ENCODE assay signal across 13 mouse cellular contexts in genomic region chr10:42861446-42861845, GRCm38 (mm10). TPM values are rescaled to one million over a fixed set of nuclear protein-coding genes. Genes with fewer than 3 reads are reported as not detected.
DNase-seq lines count a peak whose midpoint lies in the region; ATAC-seq lines count a peak whose summit lies in the region.
"Had no signal": no experiment of that assay in that cellular context is flagged by ENCODE, and none has a peak within 500 bp of the region (broad histone marks: within the 10 kb centered on the region; RNA-seq: fewer than 3 reads in every experiment).

No protein-coding gene starts in this region.

- H3K9ac ChIP-seq in forebrain, embryonic 15.5 days (replicated peaks), result no peak overlapping the region
- no peak overlapping the region for H3K9ac ChIP-seq in neural tube, embryonic 13.5 days
- H3K9ac ChIP-seq: neural tube, embryonic 12.5 days had no signal

- peaks cover 53% of the 10 kb centered on the region for H3K4me1 ChIP-seq in forebrain, embryonic 15.5 days
- H3K4me1 ChIP-seq in forebrain, embryonic 10.5 days, result peaks cover 45% of the 10 kb centered on the region
- H3K4me1 ChIP-seq in neural tube, embryonic 13.5 days (replicated peaks), result peaks cover 51% of the 10 kb centered on the region

- H3K27me3 ChIP-seq in forebrain, embryonic 15.5 days, result peaks cover 8% of the 10 kb centered on the region; the same call in 1 of the 2 replicates
- H3K27me3 ChIP-seq in forebrain, embryonic 10.5 days (ENCODE audit: poor library complexity, severe bottlenecking), result peaks cover 93% of the 10 kb centered on the region
- peaks cover 18% of the 10 kb centered on the region for H3K27me3 ChIP-seq in neural tube, embryonic 13.5 days
- H3K27me3 ChIP-seq: neural tube, embryonic 12.5 days had no signal

- no peak for DNase-seq in forebrain, embryonic 10.5 days (ENCODE audit: extremely low spot score, low spot score)
- no peak for DNase-seq in neural tube, embryonic 10.5 days (ENCODE audit: extremely low spot score, low spot score)
- DNase-seq in induced T-regulatory cell, adult 2 months (ENCODE audit: low read depth), result peak; percentile 77
- peak; percentile 46 for DNase-seq in thymus, postnatal 25 days
- no peak for DNase-seq in right cerebral cortex, postnatal 4 days
- no peak for DNase-seq in left cerebral cortex, postnatal 14 days (ENCODE audit: low spot score in 2 of 2)
- DNase-seq: cerebellum, postnatal 36 days; kidney, postnatal 4 days; left cerebral cortex, postnatal 4 days had no signal

- H3K9me3 ChIP-seq in forebrain, embryonic 15.5 days, result no peaks in the 10 kb centered on the region
- H3K9me3 ChIP-seq in forebrain, embryonic 10.5 days, result peaks cover 5% of the 10 kb centered on the region; the same call in 1 of the 2 replicates
- no peaks in the 10 kb centered on the region for H3K9me3 ChIP-seq in neural tube, embryonic 13.5 days
- H3K9me3 ChIP-seq: neural tube, embryonic 12.5 days had no signal

- no peak overlapping the region for H3K4me3 ChIP-seq in forebrain, embryonic 15.5 days
- H3K4me3 ChIP-seq in forebrain, embryonic 10.5 days, result no peak overlapping the region
- no peak overlapping the region for H3K4me3 ChIP-seq in neural tube, embryonic 13.5 days
- H3K4me3 ChIP-seq: neural tube, embryonic 12.5 days had no signal

- H3K4me2 ChIP-seq in forebrain, embryonic 15.5 days (replicated peaks), result peak overlapping the region; percentile 24; the same call in 1 of the 2 replicates
- 0 out of 2 replicates have a peak overlapping the region, but pooled peaks have one; percentile 6 for H3K4me2 ChIP-seq in neural tube, embryonic 13.5 days

- intact Hi-C loops in left cerebral cortex, postnatal 14 days (cut with DNase I), result no loop called here

- no peak overlapping the region for H3K27ac ChIP-seq in forebrain, embryonic 15.5 days (replicated peaks)
- no peak overlapping the region for H3K27ac ChIP-seq in forebrain, embryonic 10.5 days
- no peak overlapping the region for H3K27ac ChIP-seq in neural tube, embryonic 13.5 days (replicated peaks)
- H3K27ac ChIP-seq: neural tube, embryonic 12.5 days had no signal

- ATAC-seq in forebrain, embryonic 15.5 days (replicated peaks), result no peak
- no peak for ATAC-seq in neural tube, embryonic 13.5 days (ENCODE audit: low read depth)
- ATAC-seq: lung, postnatal 0 days had no signal

- no peaks in the 10 kb centered on the region for H3K36me3 ChIP-seq in forebrain, embryonic 15.5 days
- no peaks in the 10 kb centered on the region for H3K36me3 ChIP-seq in forebrain, embryonic 10.5 days (replicated peaks)
- no peaks in the 10 kb centered on the region for H3K36me3 ChIP-seq in neural tube, embryonic 13.5 days
- H3K36me3 ChIP-seq: neural tube, embryonic 12.5 days had no signal

- WGBS in forebrain, embryonic 15.5 days, result 86% methylated on average over 7 of the region's 7 CpGs
- 81% methylated on average over 7 of the region's 7 CpGs for WGBS in forebrain, embryonic 10.5 days
- 80% methylated on average over 7 of the region's 7 CpGs for WGBS in neural tube, embryonic 13.5 days

RNA-seq across cellular contexts. Expression of gene Scml4, which starts 1.3 kb away (rescaled TPM):
- 9.2 and 9.6 TPM in 2 replicates for polyA plus RNA-seq in forebrain, embryonic 15.5 days (2015; fragmentation: Nextera tagmentation; extraction: Ambion mirVana)
- 0.19 and 0.36 TPM in 2 replicates for polyA plus RNA-seq in forebrain, embryonic 10.5 days (2016; fragmentation: Nextera tagmentation; extraction: Ambion mirVana)
- 4.8 and 4.9 TPM in 2 replicates for polyA plus RNA-seq in neural tube, embryonic 13.5 days (2015; fragmentation: Nextera tagmentation; extraction: Ambion mirVana)
- 1 to 10 TPM; 4.1 to 5.4 TPM for total RNA-seq in left cerebral cortex, postnatal 14 days (2021)

Comparison
In these comparisons a context has a peak if more than half of its experiments do, and no peak if none do; other contexts are left out.
1. DNase-seq: peak in induced T-regulatory cell, adult 2 months (single experiment) and thymus, postnatal 25 days (single experiment); none in forebrain, embryonic 10.5 days (single experiment), neural tube, embryonic 10.5 days (single experiment), right cerebral cortex, postnatal 4 days (single experiment) and left cerebral cortex, postnatal 14 days (0 of 2).